Comparison of ENCODE assay signal across 9 mouse cellular contexts in genomic region chr7:16919395-16920149, GRCm38 (mm10). TPM values are rescaled to one million over a fixed set of nuclear protein-coding genes. Genes with fewer than 3 reads are reported as not detected.
DNase-seq lines count a peak whose midpoint lies in the region; ATAC-seq lines count a peak whose summit lies in the region.
"Had no signal": no experiment of that assay in that cellular context is flagged by ENCODE, and none has a peak within 500 bp of the region (broad histone marks: within the 10 kb centered on the region; RNA-seq: fewer than 3 reads in every experiment).

No protein-coding gene starts in this region.

- no peaks in the 10 kb centered on the region for H3K27me3 ChIP-seq in forebrain, embryonic 10.5 days (ENCODE audit: poor library complexity, severe bottlenecking)
- H3K27me3 ChIP-seq in forebrain, embryonic 11.5 days (ENCODE audit: control insufficient read depth, insufficient read depth, low read length), result no peaks in the 10 kb centered on the region
- no peaks in the 10 kb centered on the region for H3K27me3 ChIP-seq in forebrain, embryonic 14.5 days (replicated peaks; ENCODE audit: control insufficient read depth, insufficient read depth, low read length)
- no peaks in the 10 kb centered on the region for H3K27me3 ChIP-seq in liver, embryonic 15.5 days

- ATAC-seq in forebrain, embryonic 11.5 days (replicated peaks; ENCODE audit: low FRiP score), result no peak
- ATAC-seq in forebrain, embryonic 14.5 days, result no peak
- ATAC-seq in liver, embryonic 15.5 days (ENCODE audit: insufficient read depth), result no peak

- 89% methylated on average over 13 of the region's 13 CpGs for WGBS in forebrain, embryonic 10.5 days
- WGBS in forebrain, embryonic 11.5 days, result 88% methylated on average over 13 of the region's 13 CpGs
- 89% methylated on average over 13 of the region's 13 CpGs for WGBS in forebrain, embryonic 14.5 days
- 49% methylated on average over 13 of the region's 13 CpGs for WGBS in liver, embryonic 15.5 days (ENCODE audit: insufficient replicate concordance)

- no peak overlapping the region for H3K9ac ChIP-seq in forebrain, embryonic 11.5 days (ENCODE audit: low read length)
- H3K9ac ChIP-seq in forebrain, embryonic 14.5 days (ENCODE audit: low read length), result peak overlapping the region; percentile 40; the same call in 1 of the 2 replicates
- H3K9ac ChIP-seq in liver, embryonic 15.5 days, result peak overlapping the region; percentile 8; the same call in 1 of the 2 replicates

- peaks cover 74% of the 10 kb centered on the region for H3K36me3 ChIP-seq in forebrain, embryonic 10.5 days (replicated peaks)
- peaks cover 18% of the 10 kb centered on the region; the same call in 1 of the 2 replicates for H3K36me3 ChIP-seq in forebrain, embryonic 11.5 days (ENCODE audit: control insufficient read depth, insufficient read depth, low read length)
- H3K36me3 ChIP-seq in forebrain, embryonic 14.5 days (ENCODE audit: control insufficient read depth, insufficient read depth, low read length), result peaks cover 62% of the 10 kb centered on the region
- H3K36me3 ChIP-seq in liver, embryonic 15.5 days (replicated peaks), result peaks cover 62% of the 10 kb centered on the region

- H3K4me3 ChIP-seq in forebrain, embryonic 10.5 days, result no peak overlapping the region
- H3K4me3 ChIP-seq in forebrain, embryonic 11.5 days (ENCODE audit: low read depth, low read length), result no peak overlapping the region
- no peak overlapping the region for H3K4me3 ChIP-seq in forebrain, embryonic 14.5 days (ENCODE audit: low read depth, low read length)
- H3K4me3 ChIP-seq in liver, embryonic 15.5 days (replicated peaks), result no peak overlapping the region

- H3K27ac ChIP-seq in forebrain, embryonic 10.5 days, result 0 out of 2 replicates have a peak overlapping the region, but pooled peaks have one; percentile 20
- no peak overlapping the region; the same call in 1 of the 2 replicates for H3K27ac ChIP-seq in forebrain, embryonic 11.5 days (ENCODE audit: low read depth, low read length)
- H3K27ac ChIP-seq in forebrain, embryonic 14.5 days (ENCODE audit: low read depth, low read length), result no peak overlapping the region
- 0 out of 2 replicates have a peak overlapping the region, but pooled peaks have one; percentile 16 for H3K27ac ChIP-seq in liver, embryonic 15.5 days (replicated peaks)

- H3K4me1 ChIP-seq in forebrain, embryonic 10.5 days, result peaks cover 42% of the 10 kb centered on the region
- H3K4me1 ChIP-seq in forebrain, embryonic 11.5 days (replicated peaks; ENCODE audit: control insufficient read depth, insufficient read depth, low read length), result peaks cover 27% of the 10 kb centered on the region
- H3K4me1 ChIP-seq in forebrain, embryonic 14.5 days (ENCODE audit: control insufficient read depth, insufficient read depth, low read length), result peaks cover 28% of the 10 kb centered on the region
- peaks cover 49% of the 10 kb centered on the region for H3K4me1 ChIP-seq in liver, embryonic 15.5 days (replicated peaks)

- DNase-seq in forebrain, embryonic 10.5 days (ENCODE audit: extremely low spot score, low spot score), result no peak
- no peak for DNase-seq in forebrain, embryonic 11.5 days (ENCODE audit: low spot score)
- peak; percentile 65 for DNase-seq in MN1 (ENCODE audit: low spot score)
- DNase-seq in forebrain, embryonic 14.5 days (ENCODE audit: low spot score), result no peak
- no peak for DNase-seq in retina, embryonic 14.5 days (ENCODE audit: low spot score)
- DNase-seq in B cell, adult 2 months, result no peak
- DNase-seq in kidney, adult 11 months, result no peak

- H3K9me3 ChIP-seq in forebrain, embryonic 10.5 days, result no peaks in the 10 kb centered on the region
- H3K9me3 ChIP-seq in forebrain, embryonic 11.5 days (ENCODE audit: control insufficient read depth, low read length), result no peaks in the 10 kb centered on the region
- no peaks in the 10 kb centered on the region for H3K9me3 ChIP-seq in forebrain, embryonic 14.5 days (replicated peaks; ENCODE audit: control insufficient read depth, low read length)
- no peaks in the 10 kb centered on the region for H3K9me3 ChIP-seq in liver, embryonic 15.5 days (replicated peaks)

- no peak overlapping the region for H3K4me2 ChIP-seq in forebrain, embryonic 11.5 days (ENCODE audit: low read depth, low read length, severe bottlenecking)
- peak overlapping the region; percentile 93 for H3K4me2 ChIP-seq in forebrain, embryonic 14.5 days (ENCODE audit: low read length)
- H3K4me2 ChIP-seq in liver, embryonic 15.5 days, result peak overlapping the region; percentile 18; the same call in 1 of the 2 replicates

RNA-seq across cellular contexts. Expression of gene Calm3, which starts 4.3 kb away (rescaled TPM):
- polyA plus RNA-seq in forebrain, embryonic 10.5 days (2016; fragmentation: Nextera tagmentation; extraction: Ambion mirVana), result 156 and 163 TPM in 2 replicates
- 276 and 285 TPM in 2 replicates for polyA plus RNA-seq in forebrain, embryonic 11.5 days (2014; fragmentation: Nextera tagmentation; extraction: Ambion mirVana)
- 473 and 491 TPM in 2 replicates for polyA plus RNA-seq in forebrain, embryonic 14.5 days (2014; fragmentation: Nextera tagmentation; extraction: Ambion mirVana)
- 79.0 and 83.9 TPM in 2 replicates for polyA plus RNA-seq in liver, embryonic 15.5 days (2015; fragmentation: Nextera tagmentation; extraction: Ambion mirVana)

RNA-seq across cellular contexts. Expression of gene Ptgir, which starts 13.3 kb away (rescaled TPM):
- 0.10 TPM in 2 replicates for polyA plus RNA-seq in forebrain, embryonic 10.5 days (2016; fragmentation: Nextera tagmentation; extraction: Ambion mirVana)
- polyA plus RNA-seq in forebrain, embryonic 11.5 days (2014; fragmentation: Nextera tagmentation; extraction: Ambion mirVana), result 0.11 and 0.39 TPM in 2 replicates
- 0.12 and 0.22 TPM in 2 replicates for polyA plus RNA-seq in forebrain, embryonic 14.5 days (2014; fragmentation: Nextera tagmentation; extraction: Ambion mirVana)
- polyA plus RNA-seq in liver, embryonic 15.5 days (2015; fragmentation: Nextera tagmentation; extraction: Ambion mirVana), result 1.2 TPM in 2 replicates

RNA-seq across cellular contexts. Expression of gene Pnmal2, which starts 24.9 kb away (rescaled TPM):
- 4.3 and 6.8 TPM in 2 replicates for polyA plus RNA-seq in forebrain, embryonic 10.5 days (2016; fragmentation: Nextera tagmentation; extraction: Ambion mirVana)
- polyA plus RNA-seq in forebrain, embryonic 11.5 days (2014; fragmentation: Nextera tagmentation; extraction: Ambion mirVana), result 12.3 and 13.0 TPM in 2 replicates
- polyA plus RNA-seq in forebrain, embryonic 14.5 days (2014; fragmentation: Nextera tagmentation; extraction: Ambion mirVana), result 48.1 and 63.2 TPM in 2 replicates
- polyA plus RNA-seq in liver, embryonic 15.5 days (2015; fragmentation: Nextera tagmentation; extraction: Ambion mirVana), result 0.44 and 0.60 TPM in 2 replicates

RNA-seq across cellular contexts. Expression of gene Gng8, which starts 28.0 kb away (rescaled TPM):
- polyA plus RNA-seq in forebrain, embryonic 10.5 days (2016; fragmentation: Nextera tagmentation; extraction: Ambion mirVana), result 5.5 and 6.6 TPM in 2 replicates
- polyA plus RNA-seq in forebrain, embryonic 11.5 days (2014; fragmentation: Nextera tagmentation; extraction: Ambion mirVana), result 7.3 and 7.4 TPM in 2 replicates
- polyA plus RNA-seq in forebrain, embryonic 14.5 days (2014; fragmentation: Nextera tagmentation; extraction: Ambion mirVana), result 9.8 and 11.0 TPM in 2 replicates
- polyA plus RNA-seq in liver, embryonic 15.5 days (2015; fragmentation: Nextera tagmentation; extraction: Ambion mirVana), result 0.13 TPM in 2 replicates

RNA-seq across cellular contexts. Expression of gene Pnmal1, which starts 39.9 kb away (rescaled TPM):
- 7.3 and 9.3 TPM in 2 replicates for polyA plus RNA-seq in forebrain, embryonic 10.5 days (2016; fragmentation: Nextera tagmentation; extraction: Ambion mirVana)
- polyA plus RNA-seq in forebrain, embryonic 11.5 days (2014; fragmentation: Nextera tagmentation; extraction: Ambion mirVana), result 20.4 and 22.7 TPM in 2 replicates
- polyA plus RNA-seq in forebrain, embryonic 14.5 days (2014; fragmentation: Nextera tagmentation; extraction: Ambion mirVana), result 55.5 and 61.9 TPM in 2 replicates
- polyA plus RNA-seq in liver, embryonic 15.5 days (2015; fragmentation: Nextera tagmentation; extraction: Ambion mirVana), result 0.05 TPM in 1 of 2 replicates, not detected in the other
- polyA plus RNA-seq: liver, adult 2 months had no signal

Comparison
In these comparisons a context has a peak if more than half of its experiments do, and no peak if none do; other contexts are left out.
1. H3K27ac ChIP-seq: peak in forebrain, embryonic 10.5 days (single experiment) and liver, embryonic 15.5 days (single experiment); none in forebrain, embryonic 11.5 days (single experiment) and forebrain, embryonic 14.5 days (single experiment).